Mouse (Mus musculus): ENCODE data around the gene Hic2. TPM values are rescaled to one million over a fixed set of nuclear protein-coding genes. Genes with fewer than 3 reads are reported as not detected.
A peak's percentile ranks its signal among the peaks of the same experiment; 100 is the strongest.

Gene Hic2
- polyA plus RNA-seq, 1 experiment, result 0.13 TPM

GRCm38 (mm10) chr16:17267937-17268336 lies 34.6 kb downstream of the Hic2 start:
- Histone ChIP-seq H3K9me3 (ENCODE audit: control insufficient read depth, low read length) (peaks cover 5% of the 10 kb centered on the region), H3K27me3 (ENCODE audit: control insufficient read depth) (no peaks in the 10 kb centered on the region; the same call in 1 of the 2 replicates), H3K4me1 (ENCODE audit: control insufficient read depth) (peaks cover 33% of the 10 kb centered on the region), H3K4me3 (replicated peaks) (no peak overlapping the region), H3K36me3 (ENCODE audit: control insufficient read depth) (no peaks in the 10 kb centered on the region)
- TF ChIP-seq GATA1 (IDR thresholded peaks at IDR 0.05; ENCODE audit: low read length) (no peak), TAL1 (IDR thresholded peaks at IDR 0.05; ENCODE audit: low read length) (no peak)

GRCm38 (mm10) chr16:17269872-17270271 lies 36.5 kb downstream of the Hic2 start:
- no peaks in the 10 kb centered on the region; the same call in 1 of the 2 replicates for H3K27me3 ChIP-seq (ENCODE audit: control insufficient read depth)
- H3K36me3 ChIP-seq (ENCODE audit: control insufficient read depth), result no peaks in the 10 kb centered on the region
- H3K4me1 ChIP-seq (ENCODE audit: control insufficient read depth), result peaks cover 33% of the 10 kb centered on the region
- no peak for TF ChIP-seq GATA1 (IDR thresholded peaks at IDR 0.05; ENCODE audit: low read length)
- 0 out of 3 replicates have a peak, but pooled peaks have one; percentile 14 for TF ChIP-seq TAL1 (IDR thresholded peaks at IDR 0.05; ENCODE audit: low read length)
- no peak overlapping the region for H3K4me3 ChIP-seq (replicated peaks)
- peaks cover 5% of the 10 kb centered on the region for H3K9me3 ChIP-seq (ENCODE audit: control insufficient read depth, low read length)

- H3K4me1 ChIP-seq (ENCODE audit: control insufficient read depth), result peaks cover 35% of the 10 kb centered on the region
- no peak overlapping the region for H3K4me3 ChIP-seq (replicated peaks)
- TF ChIP-seq GATA1 (IDR thresholded peaks at IDR 0.05; ENCODE audit: low read length), result no peak
- TF ChIP-seq TAL1 (IDR thresholded peaks at IDR 0.05; ENCODE audit: low read length), result no peak
- peaks cover 5% of the 10 kb centered on the region for H3K9me3 ChIP-seq (ENCODE audit: control insufficient read depth, low read length)
- H3K36me3 ChIP-seq (ENCODE audit: control insufficient read depth), result no peaks in the 10 kb centered on the region
- peaks cover 1% of the 10 kb centered on the region for H3K27me3 ChIP-seq (ENCODE audit: control insufficient read depth)
Observed at GRCm38 (mm10) chr16:17271124-17271523, 37.8 kb downstream of the Hic2 start.

GRCm38 (mm10) chr16:17271856-17272255 lies 38.5 kb downstream of the Hic2 start:
- Histone ChIP-seq H3K4me3 (replicated peaks) (no peak overlapping the region), H3K9me3 (ENCODE audit: control insufficient read depth, low read length) (peaks cover 5% of the 10 kb centered on the region), H3K36me3 (ENCODE audit: control insufficient read depth) (no peaks in the 10 kb centered on the region), H3K4me1 (ENCODE audit: control insufficient read depth) (peaks cover 43% of the 10 kb centered on the region), H3K27me3 (ENCODE audit: control insufficient read depth) (peaks cover 9% of the 10 kb centered on the region)
- TF ChIP-seq GATA1 (IDR thresholded peaks at IDR 0.05; ENCODE audit: low read length) (no peak), TAL1 (IDR thresholded peaks at IDR 0.05; ENCODE audit: low read length) (no peak)

DNA sequence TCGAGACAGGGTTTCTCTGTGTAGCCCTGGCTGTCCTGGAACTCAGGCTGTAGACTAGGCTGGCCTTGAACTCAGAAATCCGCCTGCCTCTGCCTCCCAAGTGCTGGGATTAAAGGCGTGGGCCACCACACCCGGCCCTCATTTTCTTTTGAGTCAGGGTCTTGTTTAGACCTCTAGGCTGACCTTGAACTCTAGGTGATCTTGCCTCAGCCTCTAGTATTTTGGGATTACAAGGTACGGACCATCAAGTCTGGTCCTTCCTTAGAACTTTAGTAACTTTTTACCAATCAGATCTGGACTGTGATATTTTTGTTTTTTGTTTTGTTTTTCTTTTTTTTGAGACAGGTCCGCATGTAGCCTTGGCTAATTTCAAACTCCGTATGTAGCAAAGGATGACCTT lies 42.3 kb downstream of the Hic2 start, which contains the start of gene Tmem191c:
Tmem191c (plus strand) TSS at position 357 of the 400 bp plus-strand sequence.
- Histone ChIP-seq H3K4me1 (ENCODE audit: control insufficient read depth) (peaks cover 23% of the 10 kb centered on the region), H3K9me3 (ENCODE audit: control insufficient read depth, low read length) (peaks cover 4% of the 10 kb centered on the region), H3K36me3 (ENCODE audit: control insufficient read depth) (peaks cover 15% of the 10 kb centered on the region), H3K27me3 (ENCODE audit: control insufficient read depth) (peaks cover 31% of the 10 kb centered on the region), H3K4me3 (replicated peaks) (peak within 1 kb of the TSS; percentile 67)
- no peak for TF ChIP-seq GATA1 (IDR thresholded peaks at IDR 0.05; ENCODE audit: low read length)
- TF ChIP-seq TAL1 (IDR thresholded peaks at IDR 0.05; ENCODE audit: low read length), result no peak

DNA sequence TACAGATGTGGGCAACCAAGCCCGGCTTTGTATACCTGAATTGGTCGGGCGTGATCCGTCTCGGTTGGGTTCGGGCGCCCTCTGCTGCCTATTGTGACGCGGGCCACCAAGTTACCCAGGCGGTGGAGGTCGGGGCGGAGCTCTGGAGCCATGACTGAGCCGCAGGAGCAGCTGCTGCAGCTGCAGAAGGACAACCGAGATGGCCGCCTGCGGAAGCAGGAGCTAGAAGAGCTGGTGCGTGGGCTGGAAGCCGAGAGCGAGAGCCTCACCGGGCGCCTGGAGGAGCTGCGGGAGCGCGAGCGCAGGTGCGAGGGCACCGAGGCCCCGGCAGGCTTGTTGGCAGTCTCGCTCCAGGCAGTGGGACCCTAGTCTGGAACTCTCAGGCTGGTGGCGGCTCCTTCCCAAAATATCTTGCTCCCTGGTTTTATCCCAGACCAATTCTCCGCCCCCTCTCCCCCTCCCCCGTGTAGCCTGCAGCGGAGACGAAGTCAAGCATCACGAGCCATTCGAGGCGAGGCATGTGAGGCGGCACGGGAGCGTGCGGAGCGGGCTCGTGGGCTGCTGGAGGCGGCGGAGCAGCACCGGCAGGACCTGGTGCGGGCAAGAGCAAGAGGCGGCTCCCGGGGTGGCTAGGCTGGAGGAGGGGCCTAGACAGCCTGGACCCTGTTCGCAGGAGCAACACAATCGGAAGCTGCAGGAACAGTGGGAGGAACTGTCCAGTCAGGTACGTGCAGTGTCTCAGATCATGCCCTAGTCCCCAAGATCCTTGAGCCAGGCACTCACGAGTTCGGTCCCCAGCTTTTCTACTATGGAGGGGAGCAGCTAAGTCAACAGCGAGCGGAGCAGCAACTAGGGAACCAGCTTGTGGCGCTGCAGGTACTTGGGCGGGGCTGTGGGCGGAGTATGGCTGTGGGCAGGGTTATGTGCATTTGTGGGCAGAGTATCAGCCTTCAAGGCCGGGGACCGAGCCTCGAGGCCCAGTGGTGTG lies 43.1 kb downstream of the Hic2 start:
- H3K4me3 ChIP-seq (replicated peaks), result peak overlapping the region; percentile 67
- peaks cover 22% of the 10 kb centered on the region for H3K36me3 ChIP-seq (ENCODE audit: control insufficient read depth)
- TF ChIP-seq GATA1 (IDR thresholded peaks at IDR 0.05; ENCODE audit: low read length) (no peak), TAL1 (IDR thresholded peaks at IDR 0.05; ENCODE audit: low read length) (no peak)
- peaks cover 31% of the 10 kb centered on the region for H3K27me3 ChIP-seq (ENCODE audit: control insufficient read depth)
- H3K4me1 ChIP-seq (ENCODE audit: control insufficient read depth), result peaks cover 22% of the 10 kb centered on the region
- H3K9me3 ChIP-seq (ENCODE audit: control insufficient read depth, low read length), result no peaks in the 10 kb centered on the region

GRCm38 (mm10) chr16:17277342-17278211 lies 44.2 kb downstream of the Hic2 start:
- Histone ChIP-seq H3K4me3 (replicated peaks) (peak overlapping the region; percentile 17), H3K4me1 (ENCODE audit: control insufficient read depth) (peaks cover 27% of the 10 kb centered on the region), H3K36me3 (ENCODE audit: control insufficient read depth) (peaks cover 33% of the 10 kb centered on the region), H3K9me3 (ENCODE audit: control insufficient read depth, low read length) (no peaks in the 10 kb centered on the region), H3K27me3 (ENCODE audit: control insufficient read depth) (peaks cover 31% of the 10 kb centered on the region)
- TF ChIP-seq GATA1 (IDR thresholded peaks at IDR 0.05; ENCODE audit: low read length) (no peak), TAL1 (IDR thresholded peaks at IDR 0.05; ENCODE audit: low read length) (no peak)

- peaks cover 59% of the 10 kb centered on the region for H3K36me3 ChIP-seq (ENCODE audit: control insufficient read depth)
- no peaks in the 10 kb centered on the region for H3K9me3 ChIP-seq (ENCODE audit: control insufficient read depth, low read length)
- H3K27me3 ChIP-seq (ENCODE audit: control insufficient read depth), result peaks cover 31% of the 10 kb centered on the region
- no peak for TF ChIP-seq TAL1 (IDR thresholded peaks at IDR 0.05; ENCODE audit: low read length)
- TF ChIP-seq GATA1 (IDR thresholded peaks at IDR 0.05; ENCODE audit: low read length), result no peak
- H3K4me3 ChIP-seq (replicated peaks), result no peak overlapping the region
- H3K4me1 ChIP-seq (ENCODE audit: control insufficient read depth), result peaks cover 27% of the 10 kb centered on the region
Observed at GRCm38 (mm10) chr16:17280471-17280870, 47.1 kb downstream of the Hic2 start.
